Mouse (Mus musculus) embryo, embryonic 11 days (tissue): Measurements from ENCODE around the gene Gm13697.
A peak's percentile ranks its signal among the peaks of the same experiment; 100 is the strongest.
"Not testable (repeated sequence)": the region's sequence is repeated elsewhere in the genome, so short reads cannot be mapped to it uniquely, and the experiment has no call there.

Source experiments
- DNase-seq: peaks from one replicate; pipeline ENCODE4 v3.0.0-alpha.2; 2015

Gene Gm13697

DNA sequence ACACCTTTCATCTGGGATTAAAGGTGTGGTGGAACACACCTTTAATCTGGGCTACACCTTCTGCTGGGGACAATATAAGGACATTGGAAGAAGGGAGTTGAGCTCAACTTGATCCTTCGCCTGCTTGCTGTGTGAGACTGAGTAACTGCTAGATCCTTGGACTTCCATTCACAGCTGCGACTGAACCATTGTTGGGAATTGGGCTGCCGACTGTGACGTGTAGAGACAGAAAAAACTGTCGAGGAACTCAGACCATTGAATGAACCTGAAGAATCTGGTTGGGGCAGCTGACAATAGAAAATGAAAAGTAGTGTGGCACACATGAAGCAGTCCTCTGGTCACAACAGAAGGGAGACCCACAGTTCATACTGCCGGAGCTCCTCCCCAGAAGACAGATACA lies at the start of gene Gm13697:
TSS of gene Gm13697 (plus strand) at position 301 of the 400 bp plus-strand sequence.
- DNase-seq, result not testable (repeated sequence)

DNA sequence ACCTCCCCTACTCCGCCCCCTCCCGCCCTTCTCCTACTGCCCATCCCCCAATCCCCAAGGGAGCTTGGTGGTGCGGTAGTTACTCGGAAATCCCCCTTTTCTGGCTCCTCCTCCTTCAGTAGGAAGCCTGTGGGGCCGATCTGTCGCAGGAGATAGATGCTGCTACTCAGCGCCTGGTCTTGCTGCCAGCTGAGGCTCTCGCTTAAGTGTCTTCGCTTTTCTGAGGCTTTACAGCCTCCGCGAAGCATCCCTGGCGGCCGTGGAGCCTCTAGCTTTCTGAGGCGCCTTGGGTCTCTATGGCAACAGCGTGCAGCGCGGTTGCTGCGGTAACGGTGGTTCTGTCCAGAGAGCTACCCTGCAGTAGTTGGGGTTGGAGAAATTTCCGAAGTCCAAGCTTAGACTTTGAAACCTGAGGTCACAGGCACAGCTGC lies 43.6 kb upstream of the Gm13697 start, which contains the start of gene Zswim2:
TSS of gene Zswim2 (minus strand) at position 298 of the 431 bp plus-strand sequence.
- DNase-seq, result peak; percentile 88

GRCm38 (mm10) chr2:83941378-83941777 lies 43.2 kb upstream of the Gm13697 start:
- DNase-seq, result no peak

- no peak for DNase-seq
Measured at GRCm38 (mm10) chr2:83941792-83942191, 42.8 kb upstream of the Gm13697 start.

- not testable (repeated sequence) for DNase-seq
Measured at GRCm38 (mm10) chr2:83955393-83955792, 29.1 kb upstream of the Gm13697 start, which contains the start of gene Gm13698. Gene Gm13698 (plus strand): TSS chr2:83955693.

GRCm38 (mm10) chr2:83961203-83961602 lies 23.3 kb upstream of the Gm13697 start, which contains the start of gene Gm13693:
Gene Gm13693 (plus strand): TSS chr2:83961503.
- DNase-seq, result not testable (repeated sequence)

GRCm38 (mm10) chr2:83967013-83967412 lies 17.5 kb upstream of the Gm13697 start, which contains the start of gene Gm13695:
Gene Gm13695 (plus strand): TSS chr2:83967313.
- DNase-seq, result not testable (repeated sequence)

GRCm38 (mm10) chr2:83972823-83973222 lies 11.7 kb upstream of the Gm13697 start, which contains the start of gene Gm13696:
Gene Gm13696 (plus strand): TSS chr2:83973123.
- DNase-seq, result not testable (repeated sequence)

DNA sequence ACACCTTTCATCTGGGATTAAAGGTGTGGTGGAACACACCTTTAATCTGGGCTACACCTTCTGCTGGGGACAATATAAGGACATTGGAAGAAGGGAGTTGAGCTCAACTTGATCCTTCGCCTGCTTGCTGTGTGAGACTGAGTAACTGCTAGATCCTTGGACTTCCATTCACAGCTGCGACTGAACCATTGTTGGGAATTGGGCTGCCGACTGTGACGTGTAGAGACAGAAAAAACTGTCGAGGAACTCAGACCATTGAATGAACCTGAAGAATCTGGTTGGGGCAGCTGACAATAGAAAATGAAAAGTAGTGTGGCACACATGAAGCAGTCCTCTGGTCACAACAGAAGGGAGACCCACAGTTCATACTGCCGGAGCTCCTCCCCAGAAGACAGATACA lies 5.9 kb upstream of the Gm13697 start, which contains the start of gene Gm13694:
TSS of gene Gm13694 (plus strand) at position 301 of the 400 bp plus-strand sequence.
- DNase-seq, result not testable (repeated sequence)

- not testable (repeated sequence) for DNase-seq
Measured at GRCm38 (mm10) chr2:83990253-83990652, 5.7 kb downstream of the Gm13697 start, which contains the start of gene Gm13691. Gene Gm13691 (plus strand): TSS chr2:83990553.

DNA sequence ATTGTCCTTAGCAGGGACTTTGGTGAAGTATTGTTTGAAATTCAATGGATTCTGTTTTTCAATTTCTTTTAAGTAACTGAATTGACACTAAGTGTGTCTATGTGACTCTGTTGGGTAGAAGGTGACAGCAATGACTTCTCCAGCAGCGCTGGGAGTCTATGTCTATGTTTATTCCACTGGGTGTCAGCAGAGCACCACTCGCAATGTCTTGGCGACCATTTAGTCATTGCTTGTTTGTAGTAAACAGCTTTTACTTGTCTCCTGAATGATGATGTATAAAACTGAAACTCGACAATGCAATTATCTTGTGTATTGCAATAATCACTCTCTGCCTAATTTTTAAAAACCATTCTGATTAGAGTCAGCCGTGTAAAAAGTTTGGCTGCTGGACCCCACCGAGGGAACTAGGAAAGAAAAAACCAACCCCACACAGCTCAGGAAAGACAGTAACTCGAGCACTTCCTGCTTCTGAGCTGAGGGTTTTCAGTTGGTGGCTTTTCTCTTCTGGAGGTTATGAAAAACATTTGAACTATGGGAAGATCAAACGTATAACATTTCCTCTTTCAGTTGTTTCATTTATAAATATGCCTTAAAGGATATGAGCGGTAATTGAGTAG lies 9.2 kb downstream of the Gm13697 start:
- not testable (repeated sequence) for DNase-seq

DNA sequence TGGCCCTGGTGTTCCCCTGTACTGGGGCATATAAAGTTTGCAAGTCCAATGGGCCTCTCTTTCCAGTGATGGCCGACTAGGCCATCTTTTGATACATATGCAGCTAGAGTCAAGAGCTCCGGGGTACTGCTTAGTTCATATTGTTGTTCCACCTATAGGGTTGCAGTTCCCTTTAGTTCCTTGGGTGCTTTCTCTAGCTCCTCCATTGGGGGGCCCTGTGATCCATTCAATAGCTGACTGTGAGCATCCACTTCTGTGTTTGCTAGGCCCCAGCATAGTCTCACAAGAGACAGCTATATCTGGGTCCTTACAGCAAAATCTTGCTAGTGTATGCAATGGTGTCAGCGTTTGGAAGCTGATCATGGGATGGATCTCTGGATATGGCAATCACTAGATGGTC lies 10.0 kb downstream of the Gm13697 start:
- not testable (repeated sequence) for DNase-seq

GRCm38 (mm10) chr2:84008913-84009312 lies 24.4 kb downstream of the Gm13697 start:
- DNase-seq, result no peak

DNA sequence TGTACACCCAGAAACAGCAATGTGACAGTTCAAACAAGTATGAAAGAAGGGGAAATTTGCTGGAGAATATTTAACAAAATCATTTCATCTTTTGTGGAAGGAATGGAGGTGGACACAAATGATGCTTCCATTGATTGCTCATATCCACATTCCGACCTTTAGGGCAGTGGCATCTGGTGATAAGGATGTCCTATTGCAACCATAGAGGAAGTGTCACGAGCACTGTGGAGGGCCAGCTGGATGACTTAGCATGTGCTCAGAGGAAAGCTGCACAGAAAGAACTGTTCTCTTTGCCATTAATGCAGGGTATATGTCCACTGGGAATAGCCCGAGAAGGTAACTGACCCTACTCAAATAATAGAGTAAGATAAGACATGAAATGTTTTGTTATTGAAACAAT lies 25.3 kb downstream of the Gm13697 start:
- no peak for DNase-seq

GRCm38 (mm10) chr2:84014572-84014971 lies 30.0 kb downstream of the Gm13697 start:
- DNase-seq, result no peak

DNA sequence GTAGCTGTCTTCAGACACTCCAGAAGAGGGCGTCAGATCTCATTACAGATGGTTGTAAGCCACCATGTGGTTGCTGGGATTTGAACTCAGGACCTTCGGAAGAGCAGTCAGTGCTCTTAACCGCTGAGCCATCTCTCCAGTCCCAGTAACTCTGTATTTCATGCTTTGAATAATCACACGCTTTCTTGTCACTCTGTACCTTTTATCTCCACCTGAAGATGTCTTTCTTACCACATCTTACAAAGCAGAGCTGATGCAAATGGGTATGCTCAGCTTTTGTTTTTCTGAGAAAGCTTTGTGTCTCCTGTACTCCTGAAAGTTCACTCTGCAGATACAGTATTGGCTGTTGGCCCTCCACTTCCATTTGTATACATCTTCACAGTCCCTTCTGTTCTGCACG lies 31.7 kb downstream of the Gm13697 start:
- not testable (repeated sequence) for DNase-seq

- DNase-seq, result no peak
Measured at GRCm38 (mm10) chr2:84018330-84018729, 33.8 kb downstream of the Gm13697 start.

GRCm38 (mm10) chr2:84019519-84020305 lies 35.2 kb downstream of the Gm13697 start:
- peak; percentile 37 for DNase-seq

- no peak for DNase-seq
Measured at GRCm38 (mm10) chr2:84021930-84022329, 37.4 kb downstream of the Gm13697 start.

DNA sequence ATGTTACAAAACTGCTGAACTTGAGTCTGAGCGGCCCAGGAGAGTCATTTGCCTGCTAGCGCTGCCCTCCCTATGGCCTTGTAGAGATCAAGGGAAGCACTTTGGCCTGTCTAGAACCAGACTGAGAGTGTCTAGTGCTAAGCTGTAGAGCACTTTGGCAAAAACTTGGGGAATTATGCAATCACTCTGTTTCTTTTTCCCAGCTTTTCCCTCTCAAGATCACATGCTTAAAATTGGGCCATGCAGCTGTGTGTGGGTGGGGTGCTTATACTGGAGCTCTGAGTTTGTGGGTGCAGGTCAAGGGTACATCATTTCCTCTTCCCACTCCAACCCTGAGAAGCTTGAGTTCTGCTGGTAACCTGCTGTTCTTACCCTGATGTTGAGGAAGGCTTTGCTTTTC lies 38.4 kb downstream of the Gm13697 start:
- no peak for DNase-seq

- DNase-seq, result no peak
Measured at GRCm38 (mm10) chr2:84023319-84023718, 38.8 kb downstream of the Gm13697 start.

- no peak for DNase-seq
Measured at GRCm38 (mm10) chr2:84025217-84025616, 40.7 kb downstream of the Gm13697 start.

- DNase-seq, result no peak
Measured at GRCm38 (mm10) chr2:84032505-84032904, 48.0 kb downstream of the Gm13697 start.
